Mouse (Mus musculus) regulatory T cell (primary cell): ENCODE data around the gene Acox1.

Experiments used
- in situ Hi-C: fragments of 300-600 bp; cut with MboI, MseI; formaldehyde crosslinking; loops from one replicate; pipeline ENCODE4 v1.15.1; 2025; ENCODE audit warnings: high pct_unique_total_duplicates

The Acox1 gene

DNA sequence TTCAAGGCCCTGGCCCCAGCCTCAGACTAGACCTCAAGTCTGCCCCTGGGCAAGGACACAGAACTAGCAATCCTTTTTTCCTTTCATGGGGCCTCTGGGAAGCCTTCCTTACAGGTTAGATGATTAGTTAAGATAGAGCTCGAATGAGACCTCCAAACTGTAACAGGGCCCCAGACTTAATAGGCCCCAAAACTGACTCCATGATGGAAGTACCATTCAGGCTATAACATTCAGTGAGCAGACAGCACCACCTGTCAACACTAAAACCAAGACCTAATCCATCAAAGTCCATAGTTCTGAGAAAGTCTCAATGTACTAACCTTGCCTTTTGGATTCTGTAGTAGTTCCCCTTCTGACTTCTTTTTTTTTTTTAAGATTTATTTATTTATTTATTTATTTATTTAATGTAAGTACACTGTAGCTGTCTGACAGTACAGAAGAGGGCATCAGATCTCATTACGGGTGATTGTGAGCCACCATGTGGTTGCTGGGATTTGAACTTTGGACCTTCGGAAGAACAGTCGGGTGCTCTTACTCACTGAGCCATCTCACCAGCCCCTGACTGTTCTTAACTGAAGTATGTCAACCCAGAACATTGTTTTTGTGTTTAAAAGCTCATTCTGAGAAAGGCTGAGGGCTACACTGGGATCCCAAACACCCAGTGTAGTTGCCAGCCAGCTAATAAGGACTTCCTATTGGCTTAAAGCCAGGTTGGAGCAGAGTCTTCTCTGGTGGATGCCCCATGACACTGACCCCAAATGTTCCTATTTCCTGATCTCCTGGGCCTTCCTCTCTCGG is 28.6 kb downstream of the Acox1 start:
- in situ Hi-C loops = no loop called here

DNA sequence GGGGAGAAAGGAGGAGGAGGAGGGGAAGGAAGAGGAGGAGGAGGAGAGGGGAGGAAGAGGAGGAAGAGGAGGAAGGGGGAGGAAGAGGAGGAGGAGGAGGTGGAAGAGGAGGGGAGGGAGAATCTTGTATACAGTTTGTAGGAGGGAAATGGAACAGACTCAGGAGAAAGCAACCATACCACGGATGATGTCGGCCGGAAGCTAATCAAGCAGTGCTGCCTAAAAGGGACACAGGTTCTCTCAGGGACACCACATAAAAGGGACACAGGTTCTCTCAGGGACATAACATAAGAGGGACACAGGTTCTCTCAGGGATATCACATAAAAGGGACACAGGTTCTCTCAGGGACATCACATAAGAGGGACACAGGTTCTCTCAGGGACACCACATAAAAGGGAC is 29.6 kb downstream of the Acox1 start:
- in situ Hi-C loops = no loop called here

DNA sequence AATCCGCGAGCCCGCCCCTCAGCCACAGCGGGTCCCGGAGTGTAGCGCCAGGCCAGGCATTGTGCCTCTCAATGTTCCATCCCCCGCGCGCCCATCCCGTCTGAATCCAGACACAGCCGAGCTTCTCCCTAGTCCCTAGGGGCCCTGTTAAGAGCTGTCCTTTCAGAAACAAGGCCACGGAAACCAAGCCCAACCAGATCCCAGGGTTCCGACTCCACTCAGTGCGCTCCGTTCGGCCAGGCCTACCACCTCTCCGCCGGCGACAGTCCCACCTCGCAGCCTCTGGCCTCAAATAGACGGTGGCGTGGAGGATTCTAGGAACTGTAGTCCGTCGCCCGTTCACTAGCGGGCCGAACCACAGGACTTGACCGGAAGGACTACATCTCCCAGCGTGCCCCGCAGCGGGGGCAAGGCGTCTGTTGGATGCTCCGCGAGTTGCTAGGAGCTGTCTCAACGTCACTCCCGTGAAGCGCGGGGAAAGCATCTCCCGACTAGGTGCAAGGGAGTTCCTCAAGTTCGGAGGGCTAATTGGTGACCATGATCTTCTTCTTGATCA is 30.9 kb downstream of the Acox1 start, which contains the start of gene Fbf1:
Gene Fbf1, minus strand, starts transcription at position 283 of the 556 bp plus-strand sequence.
- in situ Hi-C loops = no loop called here

DNA sequence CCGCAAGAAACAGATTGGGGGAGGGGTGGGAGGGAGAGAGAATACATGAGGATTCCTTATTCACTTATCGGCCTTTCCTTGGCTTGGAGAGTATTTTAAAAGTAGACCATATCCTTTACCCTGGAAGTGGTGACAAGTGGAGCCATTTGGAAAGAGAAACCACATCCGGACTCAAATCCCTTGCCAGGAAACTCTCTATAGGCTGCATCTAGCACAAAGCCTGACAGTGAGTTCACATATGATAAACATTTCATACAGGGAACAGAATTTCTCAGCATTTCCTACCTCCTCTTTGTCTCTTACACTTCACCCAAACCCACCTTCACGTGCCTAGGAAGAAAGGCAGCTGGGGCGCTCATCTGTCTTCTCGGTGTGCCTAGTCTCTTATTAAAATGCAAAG is 31.6 kb downstream of the Acox1 start:
- in situ Hi-C loops = no loop called here

DNA sequence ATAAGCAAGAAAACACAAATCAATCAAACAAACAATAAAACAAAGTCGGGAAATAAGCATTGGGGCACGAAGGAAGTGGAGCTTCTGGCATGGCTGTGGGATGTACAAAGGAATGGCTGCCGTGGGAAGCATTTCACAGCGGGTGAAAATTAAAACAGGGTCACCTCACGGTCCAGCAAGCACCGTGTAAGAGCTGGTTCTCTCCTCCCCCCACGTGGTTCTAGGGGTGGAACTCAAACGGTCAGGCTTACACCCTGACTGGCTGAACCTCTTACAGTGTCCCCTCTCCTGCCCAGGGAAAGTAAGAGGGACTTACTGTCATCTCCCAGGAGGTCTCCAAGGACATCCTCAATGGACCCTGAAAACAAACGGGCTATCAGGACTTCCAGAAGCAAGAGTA is 35.8 kb downstream of the Acox1 start:
- in situ Hi-C loops = no loop called here

DNA sequence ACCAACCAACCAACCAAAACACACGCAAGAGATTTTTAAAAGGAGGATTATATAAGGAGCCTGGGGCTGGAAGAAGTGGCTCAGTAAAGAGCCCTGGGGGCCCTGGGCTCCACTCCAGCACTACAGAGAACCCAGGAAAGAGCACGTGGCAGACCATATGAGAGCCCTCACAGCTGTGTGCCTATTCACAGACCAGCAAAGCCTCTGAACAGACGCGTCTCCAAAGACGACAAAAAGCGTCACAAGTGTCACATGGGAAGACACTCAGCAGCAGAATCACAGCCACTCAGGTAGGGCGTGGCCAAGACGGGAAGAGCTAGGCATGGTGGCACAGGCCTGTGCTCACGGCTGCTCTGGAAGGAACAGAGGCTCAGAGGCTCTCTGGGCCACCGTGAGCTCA is 36.7 kb downstream of the Acox1 start:
- in situ Hi-C loops = no loop called here

DNA sequence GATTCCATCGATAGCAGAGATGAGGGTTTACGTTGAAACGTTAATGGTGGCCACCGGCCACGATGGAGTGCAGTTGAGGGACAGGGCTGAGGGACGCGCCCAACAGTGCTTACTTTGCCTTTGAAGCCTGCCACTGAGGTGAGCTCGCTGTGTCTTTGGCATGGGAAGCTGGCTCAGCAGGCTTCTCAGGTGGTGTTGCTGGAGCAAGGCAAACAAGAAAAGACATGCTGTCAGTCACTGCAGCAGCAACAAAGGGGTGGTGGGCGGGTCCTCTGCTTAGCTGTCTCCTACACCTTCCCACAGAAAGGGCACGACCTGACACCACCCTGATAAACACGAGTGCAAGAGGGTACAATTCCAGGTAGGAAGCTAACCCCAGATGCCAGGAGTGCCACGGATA is 37.5 kb downstream of the Acox1 start:
- in situ Hi-C loops = no loop called here

DNA sequence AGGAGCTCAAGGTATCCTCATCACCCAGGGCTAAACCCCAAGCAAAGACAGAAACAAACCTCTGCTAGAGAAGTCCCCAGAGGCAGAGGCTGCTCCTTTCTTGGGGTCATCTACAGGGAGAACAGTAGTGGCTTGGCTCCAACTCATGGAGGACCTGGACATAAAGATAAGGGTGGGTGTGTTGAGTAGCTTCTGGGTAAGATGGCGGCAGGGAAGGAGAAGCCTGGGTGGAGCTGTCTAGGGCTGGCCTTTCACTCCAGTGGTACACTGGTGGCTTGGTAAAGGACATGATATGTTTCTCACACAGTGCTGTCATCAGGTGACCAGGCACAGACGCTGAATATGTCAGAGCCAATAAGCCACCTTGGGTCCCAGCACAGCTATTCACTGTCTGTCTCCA is 47.9 kb downstream of the Acox1 start:
- in situ Hi-C loops = loop anchor here (10.0 kb wide), 2 partner anchors 64 to 304 kb away; no protein-coding TSS in a partner anchor

DNA sequence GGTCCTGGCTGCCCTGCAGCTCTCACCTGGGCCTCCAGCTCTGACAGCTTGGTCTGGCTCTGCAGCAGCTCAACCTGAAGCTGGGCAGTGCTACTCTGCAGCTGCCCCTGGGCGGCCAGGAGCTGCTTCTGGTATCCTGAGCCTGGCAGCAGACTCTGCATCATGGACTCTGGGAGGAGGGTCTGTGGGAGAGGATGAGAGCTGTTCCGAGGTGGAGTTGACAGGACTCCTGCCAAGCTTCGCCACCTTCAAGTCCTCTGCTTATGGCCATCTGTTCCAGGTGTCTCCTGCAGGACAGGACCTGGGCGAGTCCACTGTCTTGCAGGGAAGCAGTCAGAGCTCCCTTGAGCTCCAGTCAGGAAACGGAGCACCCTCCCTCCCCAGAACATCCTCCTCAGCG is 49.5 kb downstream of the Acox1 start:
- in situ Hi-C loops = no loop called here

DNA sequence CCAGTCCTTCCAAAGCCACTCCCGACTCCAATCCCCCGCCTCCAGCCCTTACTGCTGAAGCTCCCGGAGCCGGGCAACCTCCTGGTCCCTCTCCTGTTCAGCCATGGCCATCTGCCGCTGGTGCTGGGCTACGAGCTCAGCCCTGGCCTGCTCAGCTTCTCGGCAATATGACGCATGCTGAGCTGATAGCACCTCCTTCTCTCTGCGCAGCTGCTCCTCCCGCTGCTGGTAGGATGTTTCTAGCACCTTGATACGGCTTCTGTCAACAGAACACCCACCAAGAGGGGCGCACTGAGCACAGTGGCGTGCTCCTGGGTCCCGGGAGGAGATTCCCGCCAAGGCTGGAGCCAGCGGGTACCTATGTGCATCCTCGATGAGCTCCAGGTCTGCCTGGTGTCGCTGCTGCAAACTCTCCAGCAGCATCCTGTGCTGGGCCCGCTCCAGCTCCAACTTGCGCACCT is 50.1 kb downstream of the Acox1 start:
- in situ Hi-C loops = no loop called here

- in situ Hi-C loops = no loop called here
Measured at GRCm38 (mm10) chr11:116146294-116146985, 52.4 kb downstream of the Acox1 start.

DNA sequence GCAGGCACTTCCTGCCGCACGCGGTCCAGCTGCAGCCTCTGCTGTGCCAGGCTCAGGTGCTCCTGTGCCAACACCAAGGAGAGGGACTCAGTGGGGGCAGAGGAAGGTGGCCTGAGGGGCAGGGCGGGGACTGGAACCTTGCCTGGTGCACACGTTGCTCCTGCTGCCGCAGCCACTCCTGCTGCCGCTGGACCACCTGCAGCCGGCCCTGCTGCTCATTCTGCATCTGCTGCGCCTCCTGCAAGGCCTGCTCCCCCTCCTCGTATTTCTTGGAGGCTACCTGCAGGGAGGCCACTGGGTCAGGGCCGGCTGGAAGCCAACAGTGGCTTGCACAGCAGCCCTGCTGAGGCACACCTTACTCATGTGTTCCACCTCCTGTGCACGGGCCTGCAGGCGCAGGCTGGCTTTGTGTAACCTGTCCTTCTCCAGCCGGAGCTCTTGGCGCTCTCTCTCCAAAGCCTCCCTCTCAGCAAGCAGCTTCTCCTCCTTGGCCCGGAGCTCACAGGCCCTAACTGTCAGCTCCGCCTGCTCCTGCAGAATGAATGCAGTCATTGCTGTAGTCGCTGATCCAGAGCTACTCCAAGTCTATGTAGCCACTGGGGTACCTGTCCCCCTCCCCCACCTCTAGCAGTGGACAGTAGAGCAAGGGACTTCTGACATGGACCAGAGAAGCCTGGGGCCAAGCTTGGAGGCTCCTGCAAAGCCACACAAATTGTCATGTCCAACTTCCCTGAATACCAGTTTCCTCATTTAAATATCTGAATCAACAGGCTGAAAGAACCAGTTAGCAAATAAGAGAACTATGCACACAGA is 53.2 kb downstream of the Acox1 start:
- in situ Hi-C loops = no loop called here

DNA sequence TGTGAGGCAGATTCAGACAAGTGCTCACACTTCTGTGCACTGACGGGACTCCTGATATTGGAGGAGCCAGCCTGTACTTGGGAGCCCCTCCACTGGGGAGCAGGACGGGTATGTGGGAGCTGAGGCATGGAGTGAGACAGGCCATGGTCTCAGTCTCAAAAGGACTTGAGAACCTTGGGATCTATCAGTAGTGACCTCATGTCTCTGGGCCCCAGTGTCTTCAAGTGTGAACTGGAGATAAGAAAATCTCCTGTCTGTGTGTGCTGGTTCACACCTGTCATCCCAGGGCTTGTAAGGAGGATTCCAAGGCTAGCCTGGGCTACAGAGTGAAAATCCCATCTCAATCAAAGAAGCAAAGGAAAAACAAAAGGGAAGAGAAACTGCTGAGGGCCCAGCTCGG is 55.4 kb downstream of the Acox1 start:
- in situ Hi-C loops = no loop called here

GRCm38 (mm10) chr11:116142211-116142991 is 56.4 kb downstream of the Acox1 start:
- in situ Hi-C loops = no loop called here

DNA sequence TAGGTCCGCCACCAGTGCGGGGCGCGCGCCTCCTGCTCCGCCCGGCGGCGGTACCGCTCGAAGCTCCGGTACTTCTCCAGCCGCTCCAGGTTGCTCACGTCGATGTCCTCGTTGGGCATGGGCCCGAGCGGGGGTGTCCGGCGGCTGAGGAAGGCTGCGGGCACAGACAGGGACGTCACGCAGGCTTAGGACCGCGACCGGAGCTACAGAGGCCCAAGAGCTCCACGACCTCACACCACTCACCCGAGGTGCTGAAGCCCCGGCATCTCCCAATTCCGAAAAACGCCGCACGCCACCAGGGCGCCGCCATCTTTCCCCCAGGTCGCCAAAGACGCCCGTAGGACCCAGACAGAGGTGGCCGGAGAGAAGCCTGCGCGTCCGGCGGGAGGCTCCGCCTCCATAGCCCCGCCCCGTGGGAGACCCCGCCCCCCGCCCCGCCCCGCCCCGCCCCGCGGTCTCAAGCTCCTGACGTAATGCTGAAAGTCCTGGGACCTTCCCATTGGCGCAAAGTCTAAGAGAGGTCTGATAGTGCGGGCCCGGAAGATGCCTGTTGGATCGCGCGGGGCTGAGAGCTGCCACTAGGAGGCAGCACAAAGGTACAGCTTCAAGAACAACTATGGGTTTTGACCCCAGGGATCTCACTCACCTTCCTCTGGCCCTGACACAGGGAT is 60.2 kb downstream of the Acox1 start, which contains the start of gene Mrpl38:
Gene Mrpl38, minus strand, starts transcription at position 401 of the 671 bp plus-strand sequence.
- in situ Hi-C loops = no loop called here

DNA sequence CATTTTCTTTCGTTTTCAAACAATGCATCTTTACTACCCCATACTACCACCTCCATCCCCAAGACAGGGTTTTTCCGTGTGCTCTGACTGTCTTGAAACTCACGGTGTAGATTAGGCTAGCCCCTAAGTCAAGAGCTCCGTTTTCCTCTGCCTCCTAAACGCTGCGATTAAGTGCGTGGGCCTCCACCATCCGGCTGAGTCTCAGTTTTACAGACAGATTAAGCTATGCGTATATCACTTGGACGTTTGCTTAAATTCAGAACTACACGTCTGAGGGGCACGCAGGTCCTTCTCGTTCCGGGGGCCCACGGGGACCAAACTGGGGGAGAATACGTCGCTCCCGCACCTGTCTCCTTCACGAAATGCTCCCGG is 60.8 kb downstream of the Acox1 start:
- in situ Hi-C loops = no loop called here

DNA sequence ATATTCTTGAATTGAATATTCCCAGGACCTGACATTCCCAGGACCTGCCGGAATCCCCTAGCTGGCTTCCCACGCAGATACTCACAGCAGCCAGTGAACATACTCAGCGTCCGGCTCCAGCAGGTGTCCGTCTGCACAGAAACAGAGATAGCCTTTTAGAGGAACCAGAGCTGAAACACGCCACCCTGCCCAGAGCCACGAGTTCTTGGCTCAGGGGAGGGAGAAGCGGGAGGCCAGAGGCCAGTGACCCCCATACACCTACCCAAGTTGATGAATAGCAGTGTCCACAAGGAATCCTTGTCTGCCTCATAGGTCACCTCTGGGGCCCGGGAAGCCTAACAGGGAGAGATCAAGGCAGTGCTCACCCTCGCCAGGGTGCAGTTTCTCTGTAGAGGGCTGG is 64.7 kb downstream of the Acox1 start:
- in situ Hi-C loops = loop anchor here (5.0 kb wide), 1 partner anchor 42 kb away; no protein-coding TSS in a partner anchor

GRCm38 (mm10) chr11:116133497-116133896 is 65.3 kb downstream of the Acox1 start:
- in situ Hi-C loops = loop anchor here (5.0 kb wide), 1 partner anchor 41 kb away; no protein-coding TSS in a partner anchor

DNA sequence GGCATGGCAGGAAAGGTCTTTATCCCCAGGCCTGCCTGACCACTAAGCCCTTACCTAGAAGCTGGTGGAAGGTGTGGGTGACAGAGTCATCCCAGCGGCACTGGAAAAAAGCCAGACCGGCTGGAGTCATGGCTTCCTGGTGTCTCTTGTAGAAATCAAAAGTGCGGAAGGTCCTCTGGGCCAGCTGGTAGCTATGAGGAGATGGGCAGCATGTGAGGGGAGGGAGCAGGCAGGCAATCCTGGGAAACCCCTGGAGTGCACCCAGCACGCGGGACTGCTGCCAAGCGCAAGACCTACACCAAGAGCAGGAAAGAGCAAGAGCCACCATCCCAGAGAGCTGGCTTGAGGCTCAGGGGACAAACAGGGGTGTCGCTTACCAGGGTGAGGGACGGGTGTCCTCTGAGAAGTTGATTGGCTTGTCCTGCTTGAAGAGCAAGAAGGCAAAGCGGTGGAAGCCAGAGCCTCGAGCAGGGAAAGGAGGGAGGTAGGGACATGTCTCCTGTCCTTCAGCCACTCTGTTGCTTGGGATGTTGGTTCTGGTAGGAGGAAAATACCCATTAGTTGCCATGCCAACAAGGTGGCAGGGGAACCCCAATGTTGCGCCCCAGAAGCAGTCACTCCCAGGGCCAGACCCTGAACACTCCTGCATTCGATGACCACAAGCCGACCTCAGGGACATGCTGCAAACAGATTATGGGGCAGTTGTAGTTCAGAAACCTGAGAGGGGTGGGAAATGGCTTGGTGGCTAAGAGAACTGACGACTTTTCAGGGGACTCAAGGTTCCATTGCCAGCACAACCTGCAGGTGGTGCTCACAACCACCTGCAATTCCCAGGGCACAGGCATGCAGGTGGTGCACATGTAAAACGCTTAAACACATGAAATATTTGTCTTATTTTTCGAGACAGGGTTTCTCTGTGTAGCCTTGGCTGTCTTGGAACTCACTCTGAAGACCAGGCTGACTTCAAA is 66.2 kb downstream of the Acox1 start:
- in situ Hi-C loops = loop anchor here (5.0 kb wide), 1 partner anchor 40 kb away; no protein-coding TSS in a partner anchor
